Mouse (Mus musculus): Measurements from ENCODE around the gene Ilvbl.
A peak's percentile ranks its signal among the peaks of the same experiment; 100 is the strongest.
"Not testable (repeated sequence)": the region's sequence is repeated elsewhere in the genome, so short reads cannot be mapped to it uniquely, and the experiment has no call there.

Gene Ilvbl

GRCm38 (mm10) chr10:78591406-78592328 lies 17.5 kb downstream of the Ilvbl start, which contains the start of gene Syde1:
Syde1 (minus strand) TSS chr10:78591964.
- DNase-seq (ENCODE audit: low spot score in 2 of 2), result no peak

- DNase-seq (ENCODE audit: low spot score in 2 of 2), result no peak
Measured at GRCm38 (mm10) chr10:78592856-78593379, 18.8 kb downstream of the Ilvbl start.

GRCm38 (mm10) chr10:78593736-78594135 lies 19.6 kb downstream of the Ilvbl start:
- DNase-seq (ENCODE audit: low spot score in 2 of 2), result no peak

GRCm38 (mm10) chr10:78594157-78594556 lies 20.0 kb downstream of the Ilvbl start:
- DNase-seq (ENCODE audit: low spot score in 2 of 2), result no peak

- DNase-seq (ENCODE audit: low spot score in 2 of 2), result no peak
Measured at GRCm38 (mm10) chr10:78594566-78594965, 20.4 kb downstream of the Ilvbl start.

GRCm38 (mm10) chr10:78599865-78600264 lies 25.7 kb downstream of the Ilvbl start:
- no peak for DNase-seq (ENCODE audit: low spot score in 2 of 2)

- peak in 1 of 2 experiments; percentile 31 for DNase-seq (ENCODE audit: low spot score in 2 of 2)
Measured at GRCm38 (mm10) chr10:78605080-78605479, 30.9 kb downstream of the Ilvbl start.

GRCm38 (mm10) chr10:78607602-78608001 lies 33.5 kb downstream of the Ilvbl start:
- DNase-seq (ENCODE audit: low spot score in 2 of 2), result no peak

- no peak for DNase-seq (ENCODE audit: low spot score in 2 of 2)
Measured at GRCm38 (mm10) chr10:78617974-78618373, 43.8 kb downstream of the Ilvbl start, which contains the start of gene Olfr1357. Olfr1357 (minus strand) TSS chr10:78618074.

GRCm38 (mm10) chr10:78623143-78623542 lies 49.0 kb downstream of the Ilvbl start:
- DNase-seq (ENCODE audit: low spot score in 2 of 2), result not testable (repeated sequence)

- DNase-seq (ENCODE audit: low spot score in 2 of 2), result no peak
Measured at GRCm38 (mm10) chr10:78630194-78630593, 56.0 kb downstream of the Ilvbl start.

GRCm38 (mm10) chr10:78632311-78632710 lies 58.2 kb downstream of the Ilvbl start:
- DNase-seq (ENCODE audit: low spot score in 2 of 2), result no peak

Measured in natural killer cell, adult 2 months (primary cell).